Mouse (Mus musculus) embryonic fibroblast, embryonic 13.5 days (primary cell): ENCODE results near the gene Map3k15.

Experiments used
- CTCF ChIP-seq: IDR thresholded peaks from 2 replicates; pipeline ENCODE4 v1.5.1; 2011; ENCODE audit warnings: mild to moderate bottlenecking, control low read depth, low read length, moderate library complexity, borderline replicate concordance; ENCODE audit not compliant: insufficient read depth
- POLR2A ChIP-seq: IDR thresholded peaks from 2 replicates; pipeline ENCODE4 v1.6.1; 2011; ENCODE audit warnings: low read depth, mild to moderate bottlenecking, control low read depth, low read length, moderate library complexity

DNA sequence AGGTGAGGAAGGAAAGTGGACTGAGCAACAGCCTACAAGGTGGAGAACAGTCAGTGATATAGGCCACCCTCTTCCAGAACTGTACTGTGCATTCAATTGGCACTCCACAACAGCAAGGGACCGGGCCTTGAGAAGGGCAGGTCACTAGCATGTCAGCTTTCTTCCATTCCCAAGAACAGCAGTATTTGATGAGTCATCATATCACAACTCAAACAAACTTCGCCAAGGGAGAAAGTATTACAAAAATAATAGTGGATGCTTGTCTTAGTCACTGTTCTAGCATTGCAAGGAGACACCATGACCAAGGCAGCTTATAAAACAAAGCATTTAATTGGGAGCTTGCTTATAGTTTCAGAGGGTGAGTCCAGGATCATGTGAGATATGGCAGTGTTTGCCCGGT lies 176.0 kb downstream of the Map3k15 start:
- TF ChIP-seq CTCF, result no peak
- TF ChIP-seq POLR2A, result no peak
